Mouse (Mus musculus) heart, adult 2 months (tissue): ENCODE data around the gene Ppme1. TPM values are rescaled to one million over a fixed set of nuclear protein-coding genes. Genes with fewer than 3 reads are reported as not detected.

Source experiments
- DNase-seq, 2 experiments: peaks; one replicate each; pipeline ENCODE4 v3.0.0; 2021
- H3K27ac ChIP-seq: fragments of 200-600 bp; 2 replicates; pipeline ENCODE4 v1.8.1; 2022
- H3K27me3 ChIP-seq: fragments of 200-500 bp; 2 replicates; pipeline ENCODE4 v1.6.1; 2012; ENCODE audit warnings: mild to moderate bottlenecking, low read length, inconsistent platforms, mixed read lengths; ENCODE audit not compliant: control insufficient read depth, insufficient read depth
- H3K36me3 ChIP-seq: fragments of 200-500 bp; 2 replicates; pipeline ENCODE4 v1.6.1; 2012; ENCODE audit warnings: low read length, inconsistent platforms; ENCODE audit not compliant: control insufficient read depth, insufficient read depth
- H3K4me1 ChIP-seq: fragments of 200-500 bp; 2 replicates; pipeline ENCODE4 v1.6.1; 2011; ENCODE audit warnings: low read length; ENCODE audit not compliant: control insufficient read depth, insufficient read depth
- H3K4me3 ChIP-seq: fragments of 200-600 bp; 2 replicates; pipeline ENCODE4 v1.8.1; 2022
- H3K79me2 ChIP-seq: fragments of 200-500 bp; replicated peaks from 2 replicates; pipeline ENCODE4 v1.6.1; 2012; ENCODE audit warnings: mild to moderate bottlenecking, inconsistent platforms, low read length, moderate library complexity, mixed read lengths; ENCODE audit not compliant: control insufficient read depth, insufficient read depth
- H3K9ac ChIP-seq: fragments of 200-500 bp; 2 replicates; pipeline ENCODE4 v1.6.1; 2012; ENCODE audit warnings: low read depth, mild to moderate bottlenecking, control low read depth, inconsistent platforms, low read length, mixed read lengths
- CTCF ChIP-seq: fragments of 200-600 bp; IDR thresholded peaks from 2 replicates; pipeline ENCODE4 v1.8.1; 2022; ENCODE audit warnings: antibody characterized with exemption, mild to moderate bottlenecking, moderate library complexity
- EP300 ChIP-seq: fragments of 200-500 bp; IDR thresholded peaks from 2 replicates; pipeline ENCODE4 v1.6.1; 2011; ENCODE audit warnings: low read depth, low read length, control low read depth; ENCODE audit not compliant: insufficient read depth
- POLR2A ChIP-seq: fragments of 200-500 bp; IDR thresholded peaks from 2 replicates; pipeline ENCODE4 v1.6.1; 2011; ENCODE audit warnings: mild to moderate bottlenecking, low read depth, low read length, control low read depth; ENCODE audit not compliant: insufficient read depth
- WGBS: fragments of 180-500 bp; shearing (Covaris S2); methylation state at CpG from one replicate; pipeline ENCODE4 v1.1.7; 2018; 5-methylcytosine and 5-hydroxymethylcytosine counted together
- intact Hi-C: fragments of 180-260 bp; cut with DNase I; formaldehyde crosslinking; loops from one replicate; pipeline ENCODE4 v1.15.1; 2025
- long read RNA-seq: library from polyadenylated mRNA; stranded (forward); transcript quantifications from one replicate; pipeline ENCODE4 v2.0.0, GENCODE M21; 2021
- polyA plus RNA-seq: library from polyadenylated mRNA; depleted of rRNA; stranded (reverse); fragments of >200 nt; gene quantifications from 2 replicates; pipeline ENCODE4 v1.2.3, GENCODE M21; 2012; rRNA removed
- total RNA-seq, 2 experiments: library from RNA; stranded (reverse); gene quantifications; 2 replicates each; pipeline ENCODE4 v1.2.3; 2021

Gene Ppme1
- 10 to 100 TPM; 32.5 to 35.8 TPM for total RNA-seq
- 80.7 and 118 TPM in 2 replicates for polyA plus RNA-seq
- long read RNA-seq, transcript Ppme1-201 (14 exons, 2,772 nt): major isoform, 55 of 70 reads
- long read RNA-seq, partial matches to known transcripts: 7 of 70 reads
- long read RNA-seq, other reads (novel, unspliced or antisense): 8 of 70 reads

- peak; percentile 99 for DNase-seq
- H3K4me1 ChIP-seq: no peaks in the 10 kb centered on the region; the same call in none of the 2 replicates
- under 1% methylated on average over 54 of the region's 54 CpGs for WGBS
- peak within 1 kb of the TSS; percentile 93 for H3K9ac ChIP-seq
- H3K79me2 ChIP-seq: peaks cover 2% of the 10 kb centered on the region
- H3K27ac ChIP-seq: peak within 1 kb of the TSS; percentile 97
- H3K27me3 ChIP-seq: no peaks in the 10 kb centered on the region
- TF ChIP-seq CTCF (peak; percentile 78), EP300 (peak; percentile 37), POLR2A (peak; percentile 97)
- intact Hi-C loops: loop anchor here (5.0 kb wide), 2 partner anchors 336 to 889 kb away; partner anchors contain the start of genes Fam168a and Rps3
- H3K36me3 ChIP-seq: peaks cover 14% of the 10 kb centered on the region
- peak within 1 kb of the TSS; percentile 71 for H3K4me3 ChIP-seq
These were observed at the start of gene Ppme1, which contains the start of gene C2cd3 for GRCm38 (mm10) chr7:100371495-100372451. Gene Ppme1 (minus strand): TSS chr7:100372307. Gene C2cd3 (plus strand): TSS chr7:100372233.

- intact Hi-C loops: no loop called here
- Histone ChIP-seq H3K4me1 (no peaks in the 10 kb centered on the region), H3K4me3 (no peak overlapping the region), H3K36me3 (no peaks in the 10 kb centered on the region; the same call in 1 of the 2 replicates), H3K9ac (no peak overlapping the region), H3K27me3 (no peaks in the 10 kb centered on the region), H3K79me2 (no peaks in the 10 kb centered on the region), H3K27ac (no peak overlapping the region)
- TF ChIP-seq POLR2A (no peak), CTCF (no peak), EP300 (no peak)
- 94% methylated on average over 4 of the region's 4 CpGs for WGBS
- DNase-seq: no peak
These were observed 36.6 kb upstream of the Ppme1 start for GRCm38 (mm10) chr7:100408684-100409083.

GRCm38 (mm10) chr7:100407677-100408076 is 35.6 kb upstream of the Ppme1 start:
- TF ChIP-seq EP300: no peak
- no peak for TF ChIP-seq POLR2A
- no peak for TF ChIP-seq CTCF
- H3K79me2 ChIP-seq: no peaks in the 10 kb centered on the region
- H3K9ac ChIP-seq: no peak overlapping the region
- no peaks in the 10 kb centered on the region; the same call in 1 of the 2 replicates for H3K36me3 ChIP-seq
- intact Hi-C loops: no loop called here
- H3K27ac ChIP-seq: no peak overlapping the region
- no peaks in the 10 kb centered on the region for H3K27me3 ChIP-seq
- H3K4me1 ChIP-seq: no peaks in the 10 kb centered on the region
- no peak overlapping the region for H3K4me3 ChIP-seq
- no peak for DNase-seq
- 92% methylated on average over 5 of the region's 5 CpGs for WGBS

GRCm38 (mm10) chr7:100402715-100403114 is 30.6 kb upstream of the Ppme1 start:
- no peak for DNase-seq
- H3K27me3 ChIP-seq: no peaks in the 10 kb centered on the region
- TF ChIP-seq EP300: no peak
- TF ChIP-seq POLR2A: no peak
- TF ChIP-seq CTCF: no peak
- no peak overlapping the region for H3K9ac ChIP-seq
- peaks cover 2% of the 10 kb centered on the region; the same call in 1 of the 2 replicates for H3K4me1 ChIP-seq
- 80% methylated on average over 4 of the region's 4 CpGs for WGBS
- no peak overlapping the region for H3K4me3 ChIP-seq
- H3K79me2 ChIP-seq: no peaks in the 10 kb centered on the region
- peaks cover 7% of the 10 kb centered on the region for H3K36me3 ChIP-seq
- intact Hi-C loops: no loop called here
- H3K27ac ChIP-seq: no peak overlapping the region

GRCm38 (mm10) chr7:100400899-100401539 is 28.9 kb upstream of the Ppme1 start:
- no peaks in the 10 kb centered on the region for H3K79me2 ChIP-seq
- no peaks in the 10 kb centered on the region for H3K27me3 ChIP-seq
- H3K4me3 ChIP-seq: no peak overlapping the region
- no peak overlapping the region for H3K9ac ChIP-seq
- no peak overlapping the region for H3K27ac ChIP-seq
- intact Hi-C loops: no loop called here
- peaks cover 7% of the 10 kb centered on the region for H3K36me3 ChIP-seq
- 69% methylated on average over 4 of the region's 4 CpGs for WGBS
- peaks cover 2% of the 10 kb centered on the region; the same call in 1 of the 2 replicates for H3K4me1 ChIP-seq
- TF ChIP-seq EP300: no peak
- TF ChIP-seq CTCF: no peak
- no peak for TF ChIP-seq POLR2A
- no peak for DNase-seq
